Mouse (Mus musculus): Measurements from ENCODE around the gene Slc17a7. TPM values are rescaled to one million over a fixed set of nuclear protein-coding genes. Genes with fewer than 3 reads are reported as not detected.
"Not testable (repeated sequence)": the region's sequence is repeated elsewhere in the genome, so short reads cannot be mapped to it uniquely, and the experiment has no call there.

The Slc17a7 gene
- polyA plus RNA-seq, 1 experiment from 2014 or later, result 0.71 TPM

- H3K4me3 ChIP-seq, result no peak overlapping the region
- 0 out of 2 replicates have a peak overlapping the region, but pooled peaks have one; percentile 71 for H3K27ac ChIP-seq
- no peak for DNase-seq (ENCODE audit: low spot score)
- 60% methylated on average over 11 of the region's 11 CpGs for WGBS
- H3K9me3 ChIP-seq, result no peaks in the 10 kb centered on the region
- peaks cover 23% of the 10 kb centered on the region for H3K36me3 ChIP-seq
- no peaks in the 10 kb centered on the region for H3K27me3 ChIP-seq (ENCODE audit: insufficient read depth, poor library complexity, severe bottlenecking)
- H3K4me1 ChIP-seq (replicated peaks), result peaks cover 48% of the 10 kb centered on the region
These were observed 12.4 kb upstream of the Slc17a7 start for GRCm38 (mm10) chr7:45151303-45151702.

- Histone ChIP-seq H3K27ac (peak overlapping the region; percentile 96; the same call in 1 of the 2 replicates), H3K4me3 (peak overlapping the region; percentile 65; the same call in 1 of the 2 replicates), H3K36me3 (peaks cover 21% of the 10 kb centered on the region), H3K4me1 (replicated peaks) (peaks cover 48% of the 10 kb centered on the region)
- 91% methylated on average over 2 of the region's 2 CpGs for WGBS
- H3K27me3 ChIP-seq (ENCODE audit: insufficient read depth, poor library complexity, severe bottlenecking); DNase-seq (ENCODE audit: low spot score); H3K9me3 ChIP-seq: not testable (repeated sequence)
These were observed 10.7 kb upstream of the Slc17a7 start for GRCm38 (mm10) chr7:45153052-45153451.

DNA sequence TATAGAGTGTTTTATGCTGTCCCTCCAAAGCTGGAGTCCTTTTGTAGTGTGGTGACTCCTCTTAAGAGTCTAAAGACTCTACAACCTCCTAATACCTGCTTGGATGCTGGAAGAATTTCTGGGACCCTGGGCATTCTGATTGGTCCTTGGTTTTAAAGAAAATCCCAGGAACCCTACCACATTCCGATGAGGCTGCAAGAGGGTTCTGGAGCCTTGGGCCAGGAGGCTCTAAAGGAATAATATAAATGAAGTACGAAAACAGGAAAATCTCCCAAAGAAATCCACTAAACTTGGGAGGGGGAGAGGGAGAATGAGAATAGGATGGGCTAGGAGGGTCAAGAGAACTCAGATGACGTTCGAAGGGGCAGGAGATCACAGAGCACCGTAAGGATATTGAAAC lies 10.2 kb upstream of the Slc17a7 start:
- WGBS, result 6% methylated on average over 5 of the region's 5 CpGs
- Histone ChIP-seq H3K27me3 (ENCODE audit: insufficient read depth, poor library complexity, severe bottlenecking) (no peaks in the 10 kb centered on the region), H3K4me1 (replicated peaks) (peaks cover 45% of the 10 kb centered on the region), H3K27ac (peak overlapping the region; percentile 96), H3K36me3 (peaks cover 21% of the 10 kb centered on the region), H3K4me3 (peak overlapping the region; percentile 65), H3K9me3 (no peaks in the 10 kb centered on the region)
- DNase-seq (ENCODE audit: low spot score), result no peak

- 6% methylated on average over 69 of the region's 69 CpGs for WGBS
- H3K27me3 ChIP-seq (ENCODE audit: insufficient read depth, poor library complexity, severe bottlenecking), result no peaks in the 10 kb centered on the region
- peak; percentile 96 for DNase-seq (ENCODE audit: low spot score)
- H3K4me1 ChIP-seq (replicated peaks), result peaks cover 39% of the 10 kb centered on the region
- H3K36me3 ChIP-seq, result peaks cover 28% of the 10 kb centered on the region
- peak within 1 kb of the TSS; percentile 96 for H3K27ac ChIP-seq
- peak within 1 kb of the TSS; percentile 65 for H3K4me3 ChIP-seq
- H3K9me3 ChIP-seq, result no peaks in the 10 kb centered on the region
These were observed 9.4 kb upstream of the Slc17a7 start, which contains the start of the genes Pih1d1 and Aldh16a1 for GRCm38 (mm10) chr7:45154096-45154992. Pih1d1 (plus strand) TSS chr7:45154303. Aldh16a1 (minus strand) TSS chr7:45154584.

- DNase-seq (ENCODE audit: low spot score), result no peak
- H3K36me3 ChIP-seq, result peaks cover 35% of the 10 kb centered on the region
- H3K27ac ChIP-seq, result peak overlapping the region; percentile 96
- H3K27me3 ChIP-seq (ENCODE audit: insufficient read depth, poor library complexity, severe bottlenecking), result no peaks in the 10 kb centered on the region
- no peaks in the 10 kb centered on the region for H3K9me3 ChIP-seq
- peaks cover 32% of the 10 kb centered on the region for H3K4me1 ChIP-seq (replicated peaks)
- H3K4me3 ChIP-seq, result peak overlapping the region; percentile 65
- 79% methylated on average over 12 of the region's 12 CpGs for WGBS
These were observed 8.7 kb upstream of the Slc17a7 start for GRCm38 (mm10) chr7:45154993-45155514.

- peaks cover 26% of the 10 kb centered on the region for H3K4me1 ChIP-seq (replicated peaks)
- H3K27me3 ChIP-seq (ENCODE audit: insufficient read depth, poor library complexity, severe bottlenecking), result no peaks in the 10 kb centered on the region
- no peak for DNase-seq (ENCODE audit: low spot score)
- peaks cover 40% of the 10 kb centered on the region for H3K36me3 ChIP-seq
- no peak overlapping the region for H3K27ac ChIP-seq
- 84% methylated on average over 9 of the region's 9 CpGs for WGBS
- no peak overlapping the region for H3K4me3 ChIP-seq
- no peaks in the 10 kb centered on the region for H3K9me3 ChIP-seq
These were observed 8.2 kb upstream of the Slc17a7 start for GRCm38 (mm10) chr7:45155590-45155989.

- H3K27ac ChIP-seq, result no peak overlapping the region
- H3K36me3 ChIP-seq, result peaks cover 46% of the 10 kb centered on the region
- H3K4me3 ChIP-seq, result no peak overlapping the region
- H3K27me3 ChIP-seq (ENCODE audit: insufficient read depth, poor library complexity, severe bottlenecking), result no peaks in the 10 kb centered on the region
- peaks cover 20% of the 10 kb centered on the region for H3K4me1 ChIP-seq (replicated peaks)
- H3K9me3 ChIP-seq, result no peaks in the 10 kb centered on the region
- WGBS, result 95% methylated on average over 15 of the region's 15 CpGs
- no peak for DNase-seq (ENCODE audit: low spot score)
These were observed 7.5 kb upstream of the Slc17a7 start for GRCm38 (mm10) chr7:45156206-45156605.

DNA sequence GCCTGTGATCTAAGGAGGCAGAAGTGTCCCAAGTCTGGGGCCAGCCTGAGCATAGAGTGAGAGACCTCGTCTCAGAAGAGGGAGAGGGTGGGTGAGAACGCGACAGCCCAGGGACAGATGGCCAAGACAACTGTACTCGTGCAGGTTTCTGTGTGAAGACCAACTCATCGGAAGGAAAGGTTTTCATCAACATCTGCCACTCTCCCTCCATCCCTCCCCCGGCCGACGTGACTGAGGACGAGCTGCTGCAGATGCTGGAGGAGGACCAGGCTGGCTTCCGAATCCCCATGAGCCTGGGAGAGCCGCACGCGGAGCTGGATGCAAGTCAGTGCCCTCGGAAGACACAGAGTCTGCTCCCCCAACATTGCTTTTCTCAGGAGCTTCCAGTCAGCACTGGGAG lies 6.3 kb upstream of the Slc17a7 start:
- peaks cover 29% of the 10 kb centered on the region for H3K4me1 ChIP-seq (replicated peaks)
- no peak for DNase-seq (ENCODE audit: low spot score)
- H3K27me3 ChIP-seq (ENCODE audit: insufficient read depth, poor library complexity, severe bottlenecking), result peaks cover 3% of the 10 kb centered on the region
- H3K27ac ChIP-seq, result no peak overlapping the region
- no peak overlapping the region for H3K4me3 ChIP-seq
- H3K36me3 ChIP-seq, result peaks cover 46% of the 10 kb centered on the region
- WGBS, result 90% methylated on average over 14 of the region's 14 CpGs
- H3K9me3 ChIP-seq, result no peaks in the 10 kb centered on the region

- 91% methylated on average over 6 of the region's 6 CpGs for WGBS
- no peak for DNase-seq (ENCODE audit: low spot score)
- Histone ChIP-seq H3K4me3 (no peak overlapping the region), H3K36me3 (peaks cover 46% of the 10 kb centered on the region), H3K4me1 (replicated peaks) (peaks cover 31% of the 10 kb centered on the region), H3K27ac (no peak overlapping the region), H3K27me3 (ENCODE audit: insufficient read depth, poor library complexity, severe bottlenecking) (peaks cover 18% of the 10 kb centered on the region), H3K9me3 (no peaks in the 10 kb centered on the region)
These were observed 4.8 kb upstream of the Slc17a7 start for GRCm38 (mm10) chr7:45158991-45159390.

DNA sequence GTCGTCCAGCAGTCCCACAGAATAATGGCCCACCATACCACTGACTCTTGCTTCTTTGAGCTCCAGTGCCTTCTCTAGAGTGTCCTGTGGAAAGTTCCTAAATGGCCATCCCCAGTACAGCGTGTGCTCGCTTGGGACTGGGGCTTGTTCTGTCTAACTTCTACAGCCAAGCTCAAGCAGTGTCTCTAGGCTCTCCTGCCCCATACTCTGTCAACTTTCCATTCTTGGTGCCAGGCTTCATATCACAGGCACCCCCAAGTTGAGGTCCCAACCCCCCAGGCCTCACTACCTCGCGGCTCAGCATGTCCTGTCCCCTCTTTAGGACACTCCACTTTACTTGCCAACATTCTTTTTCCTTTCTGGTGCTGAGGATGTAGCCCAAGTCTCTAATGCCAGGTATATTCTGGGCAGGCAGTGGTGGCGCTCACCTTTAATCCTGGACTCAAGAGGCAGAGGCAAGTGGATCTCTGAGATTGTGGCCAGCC lies 3.4 kb upstream of the Slc17a7 start:
- WGBS, result 92% methylated on average over 6 of the region's 6 CpGs
- H3K4me1 ChIP-seq (replicated peaks), result peaks cover 29% of the 10 kb centered on the region
- DNase-seq (ENCODE audit: low spot score), result no peak
- H3K27me3 ChIP-seq (ENCODE audit: insufficient read depth, poor library complexity, severe bottlenecking), result peaks cover 32% of the 10 kb centered on the region
- no peaks in the 10 kb centered on the region for H3K9me3 ChIP-seq
- peaks cover 46% of the 10 kb centered on the region for H3K36me3 ChIP-seq
- no peak overlapping the region for H3K4me3 ChIP-seq
- no peak overlapping the region for H3K27ac ChIP-seq

DNA sequence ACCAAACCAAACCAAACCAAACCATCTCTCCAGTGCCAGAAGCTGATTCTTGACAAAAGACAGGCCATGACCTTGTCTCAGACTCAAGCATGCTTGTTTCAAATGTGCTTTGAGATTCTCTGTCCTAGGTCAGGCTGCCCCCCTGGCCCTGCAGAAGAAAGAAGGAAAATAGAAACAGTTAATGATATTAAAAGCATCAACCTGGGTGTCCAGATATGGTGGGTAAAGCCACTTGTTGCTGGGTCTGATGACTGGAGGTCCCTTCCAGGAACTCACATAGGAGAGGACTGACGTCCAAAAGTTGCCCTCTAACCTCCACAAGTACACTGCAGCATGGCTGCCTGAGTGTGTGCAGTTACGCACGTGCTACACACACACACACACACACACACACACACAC lies 2.9 kb upstream of the Slc17a7 start:
- WGBS, result 94% methylated on average over 3 of the region's 3 CpGs

GRCm38 (mm10) chr7:45161612-45162473 lies 1.9 kb upstream of the Slc17a7 start:
- peak; percentile 88 for DNase-seq (ENCODE audit: low spot score)
- H3K9me3 ChIP-seq, result no peaks in the 10 kb centered on the region
- H3K36me3 ChIP-seq, result peaks cover 42% of the 10 kb centered on the region
- H3K27me3 ChIP-seq (ENCODE audit: insufficient read depth, poor library complexity, severe bottlenecking), result peaks cover 47% of the 10 kb centered on the region
- WGBS, result 5% methylated on average over 35 of the region's 35 CpGs
- H3K4me3 ChIP-seq, result peak overlapping the region; percentile 52
- H3K4me1 ChIP-seq (replicated peaks), result peaks cover 25% of the 10 kb centered on the region
- H3K27ac ChIP-seq, result peak overlapping the region; percentile 66

More for the DNA sequence above, 2.9 kb upstream of the Slc17a7 start:
- no peak for DNase-seq (ENCODE audit: low spot score)
- H3K4me3 ChIP-seq, result no peak overlapping the region
- H3K36me3 ChIP-seq, result peaks cover 46% of the 10 kb centered on the region
- H3K4me1 ChIP-seq (replicated peaks), result peaks cover 25% of the 10 kb centered on the region
- H3K9me3 ChIP-seq, result no peaks in the 10 kb centered on the region
- H3K27ac ChIP-seq, result no peak overlapping the region
- peaks cover 37% of the 10 kb centered on the region for H3K27me3 ChIP-seq (ENCODE audit: insufficient read depth, poor library complexity, severe bottlenecking)
